Mouse (Mus musculus) bone marrow macrophage, adult 2 months (primary cell): ENCODE data around the gene Usp49. TPM values are rescaled to one million over a fixed set of nuclear protein-coding genes. Genes with fewer than 3 reads are reported as not detected.
"Not testable (repeated sequence)": the region's sequence is repeated elsewhere in the genome, so short reads cannot be mapped to it uniquely, and the experiment has no call there.

Experiments
- H3K27ac ChIP-seq: 2 replicates; pipeline ENCODE4 v1.5.1; 2012; ENCODE audit warnings: low read depth, low read length; ENCODE audit not compliant: insufficient read depth
- H3K4me1 ChIP-seq: 2 replicates; pipeline ENCODE4 v1.6.1; 2012; ENCODE audit warnings: low read length; ENCODE audit not compliant: control insufficient read depth, insufficient read depth
- H3K4me3 ChIP-seq: 2 replicates; pipeline ENCODE4 v1.5.1; 2012; ENCODE audit warnings: mild to moderate bottlenecking, low read length, moderate library complexity; ENCODE audit not compliant: insufficient read depth
- CTCF ChIP-seq: IDR thresholded peaks from 2 replicates; pipeline ENCODE4 v1.5.1; 2012; ENCODE audit warnings: low read depth, mild to moderate bottlenecking, low read length, moderate library complexity
- POLR2A ChIP-seq: IDR thresholded peaks from 2 replicates; pipeline ENCODE4 v1.6.1; 2012; ENCODE audit warnings: mild to moderate bottlenecking, low read depth, low read length, borderline replicate concordance
- polyA plus RNA-seq: library from polyadenylated mRNA; stranded (reverse); fragments of >200 nt; gene quantifications from 2 replicates; pipeline ENCODE4 v1.2.4, GENCODE M21; 2012; ENCODE audit not compliant: missing spikeins, insufficient read depth, insufficient read length

The Usp49 gene
- polyA plus RNA-seq, 1 experiment, result 8.6 TPM

GRCm38 (mm10) chr17:47596162-47596838 lies 34.2 kb upstream of the Usp49 start:
- TF ChIP-seq POLR2A, result no peak
- TF ChIP-seq CTCF, result no peak
- H3K27ac ChIP-seq, result no peak overlapping the region

GRCm38 (mm10) chr17:47596839-47597164 lies 33.7 kb upstream of the Usp49 start:
- peaks cover 36% of the 10 kb centered on the region for H3K4me1 ChIP-seq
- H3K4me3 ChIP-seq, result no peak overlapping the region
- no peak for TF ChIP-seq POLR2A
- TF ChIP-seq CTCF, result no peak
- no peak overlapping the region for H3K27ac ChIP-seq

More at GRCm38 (mm10) chr17:47596162-47596838, 34.2 kb upstream of the Usp49 start:
- Histone ChIP-seq H3K4me3 (no peak overlapping the region), H3K4me1 (peaks cover 36% of the 10 kb centered on the region)

- no peak for TF ChIP-seq POLR2A
- TF ChIP-seq CTCF, result no peak
- peaks cover 36% of the 10 kb centered on the region for H3K4me1 ChIP-seq
- H3K27ac ChIP-seq, result no peak overlapping the region
- no peak overlapping the region for H3K4me3 ChIP-seq
These were observed 33.2 kb upstream of the Usp49 start for GRCm38 (mm10) chr17:47597261-47597660.

- Histone ChIP-seq H3K27ac (no peak overlapping the region), H3K4me1 (peaks cover 31% of the 10 kb centered on the region), H3K4me3 (no peak overlapping the region)
- TF ChIP-seq POLR2A (no peak), CTCF (peak; percentile 81)
These were observed 32.5 kb upstream of the Usp49 start for GRCm38 (mm10) chr17:47597838-47598579.

GRCm38 (mm10) chr17:47598580-47599304 lies 31.7 kb upstream of the Usp49 start:
- H3K27ac ChIP-seq, H3K4me3 ChIP-seq: not testable (repeated sequence)
- H3K4me1 ChIP-seq, result peaks cover 31% of the 10 kb centered on the region

GRCm38 (mm10) chr17:47599511-47600297 lies 30.8 kb upstream of the Usp49 start:
- Histone ChIP-seq H3K27ac (peak overlapping the region; percentile 50), H3K4me1 (peaks cover 31% of the 10 kb centered on the region), H3K4me3 (no peak overlapping the region)
- TF ChIP-seq POLR2A, result no peak
- TF ChIP-seq CTCF, result no peak

- Histone ChIP-seq H3K4me3 (no peak overlapping the region), H3K4me1 (peaks cover 27% of the 10 kb centered on the region), H3K27ac (peak overlapping the region; percentile 43)
- no peak for TF ChIP-seq POLR2A
- no peak for TF ChIP-seq CTCF
These were observed 29.7 kb upstream of the Usp49 start for GRCm38 (mm10) chr17:47600601-47601388.

- Histone ChIP-seq H3K4me3 (no peak overlapping the region), H3K4me1 (peaks cover 21% of the 10 kb centered on the region), H3K27ac (no peak overlapping the region)
- TF ChIP-seq CTCF, result no peak
- TF ChIP-seq POLR2A, result no peak
These were observed 29.1 kb upstream of the Usp49 start for GRCm38 (mm10) chr17:47601389-47601755.

GRCm38 (mm10) chr17:47602289-47602688 lies 28.2 kb upstream of the Usp49 start:
- no peak overlapping the region for H3K4me3 ChIP-seq
- H3K4me1 ChIP-seq, result peaks cover 16% of the 10 kb centered on the region
- no peak overlapping the region for H3K27ac ChIP-seq
- no peak for TF ChIP-seq POLR2A
- TF ChIP-seq CTCF, result no peak
